Mouse (Mus musculus): ENCODE data around the gene Espnl.

Gene Espnl

GRCm38 (mm10) chr1:91317656-91318055, 4.2 kb upstream of the Espnl start:
- in situ Hi-C loops (cut with MboI, MseI): no loop called here

- in situ Hi-C loops (cut with MboI, MseI): loop anchor here (10.0 kb wide), 1 partner anchor 420 kb away; no protein-coding TSS in a partner anchor
Measured at GRCm38 (mm10) chr1:91324646-91325045, 2.8 kb downstream of the Espnl start.

GRCm38 (mm10) chr1:91325488-91326042, 3.7 kb downstream of the Espnl start:
- in situ Hi-C loops (cut with MboI, MseI): loop anchor here (10.0 kb wide), 1 partner anchor 419 kb away; no protein-coding TSS in a partner anchor

GRCm38 (mm10) chr1:91332102-91332501, 10.2 kb downstream of the Espnl start:
- in situ Hi-C loops (cut with MboI, MseI): loop anchor here (10.0 kb wide), 1 partner anchor 1267 kb away; no protein-coding TSS in a partner anchor

- in situ Hi-C loops (cut with MboI, MseI): loop anchor here (10.0 kb wide), 1 partner anchor 1269 kb away; no protein-coding TSS in a partner anchor
Measured at GRCm38 (mm10) chr1:91333582-91333981, 11.7 kb downstream of the Espnl start.

GRCm38 (mm10) chr1:91337355-91337754, 15.5 kb downstream of the Espnl start:
- in situ Hi-C loops (cut with MboI, MseI): loop anchor here (10.0 kb wide), 1 partner anchor 1273 kb away; no protein-coding TSS in a partner anchor

- in situ Hi-C loops (cut with MboI, MseI): no loop called here
Measured at GRCm38 (mm10) chr1:91344001-91344400, 22.1 kb downstream of the Espnl start.

GRCm38 (mm10) chr1:91344921-91345685, 23.2 kb downstream of the Espnl start:
- in situ Hi-C loops (cut with MboI, MseI): no loop called here

- in situ Hi-C loops (cut with MboI, MseI): no loop called here
Measured at GRCm38 (mm10) chr1:91346892-91347291, 25.0 kb downstream of the Espnl start.

- in situ Hi-C loops (cut with MboI, MseI): loop anchor here (10.0 kb wide), 1 partner anchor 1296 kb away; no protein-coding TSS in a partner anchor
Measured at GRCm38 (mm10) chr1:91350841-91351240, 29.0 kb downstream of the Espnl start, which contains the start of gene Klhl30. Klhl30 (plus strand) TSS chr1:91351016.

- in situ Hi-C loops (cut with MboI, MseI): loop anchor here (10.0 kb wide), 1 partner anchor 1296 kb away; no protein-coding TSS in a partner anchor
Measured at GRCm38 (mm10) chr1:91351249-91351648, 29.4 kb downstream of the Espnl start.

- in situ Hi-C loops (cut with MboI, MseI): loop anchor here (10.0 kb wide), 1 partner anchor 1297 kb away; no protein-coding TSS in a partner anchor
Measured at GRCm38 (mm10) chr1:91352277-91352676, 30.4 kb downstream of the Espnl start.

GRCm38 (mm10) chr1:91356105-91356504, 34.2 kb downstream of the Espnl start:
- in situ Hi-C loops (cut with MboI, MseI): loop anchor here (10.0 kb wide), 1 partner anchor 1301 kb away; no protein-coding TSS in a partner anchor

- in situ Hi-C loops (cut with MboI, MseI): no loop called here
Measured at GRCm38 (mm10) chr1:91362113-91362512, 40.2 kb downstream of the Espnl start.

GRCm38 (mm10) chr1:91364822-91365644, 43.2 kb downstream of the Espnl start:
- in situ Hi-C loops (cut with MboI, MseI): no loop called here

GRCm38 (mm10) chr1:91365816-91366214, 43.9 kb downstream of the Espnl start:
- in situ Hi-C loops (cut with MboI, MseI): no loop called here

- in situ Hi-C loops (cut with MboI, MseI): no loop called here
Measured at GRCm38 (mm10) chr1:91366215-91367108, 44.6 kb downstream of the Espnl start, which contains the start of gene Erfe. Erfe (plus strand) TSS chr1:91366430.

- in situ Hi-C loops (cut with MboI, MseI): no loop called here
Measured at GRCm38 (mm10) chr1:91367295-91367694, 45.4 kb downstream of the Espnl start.

- in situ Hi-C loops (cut with MboI, MseI): no loop called here
Measured at GRCm38 (mm10) chr1:91369408-91369807, 47.5 kb downstream of the Espnl start.

GRCm38 (mm10) chr1:91370055-91370454, 48.2 kb downstream of the Espnl start:
- in situ Hi-C loops (cut with MboI, MseI): loop anchor here (10.0 kb wide), 1 partner anchor 1095 kb away; no protein-coding TSS in a partner anchor

All from regulatory T cell (primary cell).